Mouse (Mus musculus) naive thymus-derived CD4-positive, alpha-beta T cell, adult 2 months (primary cell): ENCODE measurements around the gene Fam71b.

Source experiments
- DNase-seq: peaks from one replicate; pipeline ENCODE4 v3.0.0-alpha.2; 2011; ENCODE audit warnings: low read depth

Gene Fam71b

GRCm38 (mm10) chr11:46431129-46431528, 34.8 kb downstream of the Fam71b start:
- DNase-seq = peak; percentile 92

GRCm38 (mm10) chr11:46435363-46435762, 39.0 kb downstream of the Fam71b start:
- no peak for DNase-seq

- DNase-seq = peak; percentile 96
Observed at GRCm38 (mm10) chr11:46436760-46437458, 40.5 kb downstream of the Fam71b start, which contains the start of gene Med7. TSS of gene Med7 (plus strand) at chr11:46436925.

- peak; percentile 78 for DNase-seq
Observed at GRCm38 (mm10) chr11:46437459-46438000, 41.2 kb downstream of the Fam71b start.

- DNase-seq = no peak
Observed at GRCm38 (mm10) chr11:46439005-46439543, 42.7 kb downstream of the Fam71b start.

GRCm38 (mm10) chr11:46441774-46442173, 45.4 kb downstream of the Fam71b start:
- DNase-seq = no peak

- peak; percentile 52 for DNase-seq
Observed at GRCm38 (mm10) chr11:46443152-46443551, 46.8 kb downstream of the Fam71b start.

GRCm38 (mm10) chr11:46443979-46444378, 47.6 kb downstream of the Fam71b start:
- DNase-seq = no peak

GRCm38 (mm10) chr11:46446150-46446549, 49.8 kb downstream of the Fam71b start:
- no peak for DNase-seq

- DNase-seq = peak; percentile 67
Observed at GRCm38 (mm10) chr11:46447644-46448484, 51.5 kb downstream of the Fam71b start.

- no peak for DNase-seq
Observed at GRCm38 (mm10) chr11:46449461-46450080, 53.2 kb downstream of the Fam71b start.

- DNase-seq = no peak
Observed at GRCm38 (mm10) chr11:46454453-46455045, 58.2 kb downstream of the Fam71b start, which contains the start of gene Havcr2. TSS of gene Havcr2 (plus strand) at chr11:46454935.
